Mouse (Mus musculus): Measurements from ENCODE around the gene Kansl2.

DNA sequence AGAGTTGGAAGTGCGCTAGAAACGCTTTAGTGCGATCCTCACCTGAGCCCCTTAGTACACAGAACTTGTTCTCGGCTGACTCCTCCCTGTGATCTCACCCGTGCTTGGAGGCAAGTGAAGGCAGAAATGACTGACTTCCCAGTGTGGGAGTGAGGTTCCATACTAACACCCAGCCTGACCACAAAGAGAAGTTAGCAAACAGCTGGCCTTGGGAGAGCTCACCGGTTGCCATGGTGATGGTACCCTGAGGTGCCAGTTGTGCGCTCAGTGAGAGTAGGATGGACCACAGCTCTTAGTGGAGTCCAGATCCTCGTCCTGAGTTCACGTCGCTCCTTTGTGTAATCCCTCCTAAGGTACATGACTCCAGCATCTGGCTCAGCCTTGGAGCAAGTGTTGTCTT lies 59.1 kb downstream of the Kansl2 start:
- TF ChIP-seq CTCF (IDR thresholded peaks at IDR 0.05; ENCODE audit: control insufficient read depth, insufficient read depth, insufficient read length) (no peak), MYOG (IDR thresholded peaks at IDR 0.05; ENCODE audit: control insufficient read depth, extremely low read depth, insufficient read length) (no peak), USF1 (IDR thresholded peaks at IDR 0.05; ENCODE audit: low read depth) (no peak), MYOD1 (IDR thresholded peaks at IDR 0.05; ENCODE audit: control insufficient read depth, insufficient read length, low read depth) (no peak), MAX (IDR thresholded peaks at IDR 0.05) (no peak)

All from C2C12 (cell line).